Mouse (Mus musculus) naive thymus-derived CD4-positive, alpha-beta T cell, adult 2 months (primary cell): ENCODE results near the gene Ccdc187.

Source experiments
- DNase-seq: peaks from one replicate; pipeline ENCODE4 v3.0.0-alpha.2; 2011; ENCODE audit warnings: low read depth

The Ccdc187 gene

GRCm38 (mm10) chr2:26316576-26317246 lies 22.4 kb upstream of the Ccdc187 start:
- DNase-seq = peak; percentile 33

GRCm38 (mm10) chr2:26315925-26316311 lies 21.6 kb upstream of the Ccdc187 start:
- no peak for DNase-seq

GRCm38 (mm10) chr2:26315072-26315924 lies 20.9 kb upstream of the Ccdc187 start, which contains the start of gene Gpsm1:
Gene Gpsm1, plus strand, starts transcription at chr2:26315515.
- peak; percentile 81 for DNase-seq

GRCm38 (mm10) chr2:26314281-26315071 lies 20.1 kb upstream of the Ccdc187 start:
- no peak for DNase-seq

- no peak for DNase-seq
Observed at GRCm38 (mm10) chr2:26313394-26313793, 19.0 kb upstream of the Ccdc187 start.

- no peak for DNase-seq
Observed at GRCm38 (mm10) chr2:26312812-26313211, 18.5 kb upstream of the Ccdc187 start.

GRCm38 (mm10) chr2:26311936-26312335 lies 17.6 kb upstream of the Ccdc187 start:
- DNase-seq = no peak

- DNase-seq = no peak
Observed at GRCm38 (mm10) chr2:26309739-26310138, 15.4 kb upstream of the Ccdc187 start.

GRCm38 (mm10) chr2:26306702-26307101 lies 12.3 kb upstream of the Ccdc187 start:
- DNase-seq = no peak

- no peak for DNase-seq
Observed at GRCm38 (mm10) chr2:26305555-26305954, 11.2 kb upstream of the Ccdc187 start.

GRCm38 (mm10) chr2:26304711-26305110 lies 10.4 kb upstream of the Ccdc187 start:
- DNase-seq = no peak

GRCm38 (mm10) chr2:26302005-26302503 lies 7.7 kb upstream of the Ccdc187 start:
- DNase-seq = no peak

GRCm38 (mm10) chr2:26300808-26301174 lies 6.4 kb upstream of the Ccdc187 start:
- peak; percentile 81 for DNase-seq

- no peak for DNase-seq
Observed at GRCm38 (mm10) chr2:26300161-26300807, 5.9 kb upstream of the Ccdc187 start.

- no peak for DNase-seq
Observed at GRCm38 (mm10) chr2:26299336-26299735, 5.0 kb upstream of the Ccdc187 start.

GRCm38 (mm10) chr2:26298856-26299230 lies 4.5 kb upstream of the Ccdc187 start:
- DNase-seq = no peak

- DNase-seq = no peak
Observed at GRCm38 (mm10) chr2:26298208-26298855, 4.0 kb upstream of the Ccdc187 start.

GRCm38 (mm10) chr2:26296606-26297195 lies 2.3 kb upstream of the Ccdc187 start:
- DNase-seq = no peak

GRCm38 (mm10) chr2:26290133-26290532 lies 4.2 kb downstream of the Ccdc187 start:
- DNase-seq = no peak

- no peak for DNase-seq
Observed at GRCm38 (mm10) chr2:26286391-26286790, 8.0 kb downstream of the Ccdc187 start.

GRCm38 (mm10) chr2:26285804-26286203 lies 8.6 kb downstream of the Ccdc187 start:
- DNase-seq = no peak
